Mouse (Mus musculus): ENCODE results near the gene Gpatch4.

Gpatch4 gene

GRCm38 (mm10) chr3:88094126-88094525 lies 51.2 kb downstream of the Gpatch4 start:
- DNase-seq (ENCODE audit: low spot score in 2 of 2) = no peak

DNA sequence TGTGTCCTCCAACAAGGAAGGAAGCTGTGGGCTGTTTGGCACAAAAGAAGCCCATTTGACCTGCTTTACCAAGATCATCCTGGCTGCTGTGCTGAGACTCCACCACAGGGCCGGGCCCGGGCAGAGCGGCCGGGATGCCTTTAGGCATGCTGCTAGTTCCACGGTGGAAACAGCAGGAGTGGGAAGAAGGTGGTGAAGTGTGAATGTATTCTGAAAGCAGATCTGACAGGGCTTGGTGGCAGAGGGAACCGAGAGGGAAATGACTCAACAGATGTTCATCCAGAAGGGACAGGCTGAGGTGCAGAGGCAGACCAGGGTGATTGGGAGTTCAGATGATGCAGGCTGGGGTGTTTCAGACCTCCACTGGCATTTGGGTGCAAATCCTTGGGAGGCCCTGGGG lies 54.8 kb downstream of the Gpatch4 start:
- no peak for DNase-seq (ENCODE audit: low spot score in 2 of 2)

- DNase-seq (ENCODE audit: low spot score in 2 of 2) = no peak
These were observed 57.3 kb downstream of the Gpatch4 start for GRCm38 (mm10) chr3:88100251-88100650.

GRCm38 (mm10) chr3:88101736-88102135 lies 58.8 kb downstream of the Gpatch4 start:
- DNase-seq (ENCODE audit: low spot score in 2 of 2) = no peak

DNA sequence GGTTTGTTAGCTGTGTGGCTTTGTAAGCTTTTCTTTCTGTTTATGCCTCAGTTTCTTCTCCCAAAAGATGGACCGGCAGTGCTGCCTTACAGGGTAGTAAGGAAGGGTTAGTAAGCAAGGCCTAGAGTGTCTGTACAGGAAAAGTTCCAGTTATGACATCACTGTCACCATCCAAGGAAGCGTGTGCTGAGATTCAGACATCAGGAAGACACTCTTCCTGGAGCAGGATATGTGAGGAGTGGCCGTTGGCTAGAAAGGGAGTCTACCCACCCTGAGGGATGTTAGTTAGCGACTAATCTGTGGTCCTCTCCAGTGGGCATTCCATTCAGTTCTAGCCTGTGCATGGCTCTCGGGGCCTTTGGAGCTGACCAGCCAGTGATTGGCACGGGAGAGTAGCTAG lies 59.3 kb downstream of the Gpatch4 start:
- no peak for DNase-seq (ENCODE audit: low spot score in 2 of 2)

DNA sequence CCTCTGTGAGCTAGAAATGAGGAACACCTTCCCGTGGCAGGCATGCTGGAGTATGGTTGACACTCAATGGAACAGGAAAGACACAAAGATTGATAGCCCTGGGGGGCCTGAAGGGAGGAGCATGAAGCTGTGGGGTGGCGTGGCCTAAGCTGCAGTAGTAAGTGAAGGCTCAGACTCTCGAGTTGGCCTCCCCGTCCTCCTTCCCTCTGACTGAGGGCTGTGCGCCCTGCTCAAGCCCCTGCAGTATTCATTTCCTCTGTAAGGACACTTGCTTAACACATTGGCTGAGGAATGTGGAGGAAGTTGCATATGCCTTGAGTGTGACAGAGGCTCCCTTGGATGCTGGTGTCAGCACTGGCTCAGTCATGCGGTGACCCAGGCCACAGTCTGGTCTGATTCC lies 59.7 kb downstream of the Gpatch4 start:
- no peak for DNase-seq (ENCODE audit: low spot score in 2 of 2)

Measured in spleen, postnatal 10 days (tissue).